In genomic region chr2:27572928-27573627, GRCm38 (mm10) we compare ENCODE assay signal across 8 mouse cellular contexts. TPM values are rescaled to one million over a fixed set of nuclear protein-coding genes. Genes with fewer than 3 reads are reported as not detected.
A peak's percentile ranks its signal among the peaks of the same experiment; 100 is the strongest.
DNase-seq lines count a peak whose midpoint lies in the region; ATAC-seq and TF ChIP-seq lines count a peak whose summit lies in the region.

No protein-coding gene starts in this region.

- DNase-seq in ovary, adult 18-20 months (ENCODE audit: low spot score), result peak; percentile 44
- DNase-seq in ovary, postnatal 10 days (ENCODE audit: low spot score), result no peak
- DNase-seq in forebrain, embryonic 11.5 days (ENCODE audit: low spot score), result peak; percentile 84
- peak; percentile 74 for DNase-seq in kidney, postnatal 0 days (ENCODE audit: low spot score)
- DNase-seq in liver, adult 2 months (ENCODE audit: extremely low read depth, low read depth, low spot score), result peak; percentile 95

- no peak for TF ChIP-seq POLR2A in liver, adult 2 months (IDR thresholded peaks at IDR 0.05; ENCODE audit: extremely low read depth, insufficient read depth, low read length)

- no peaks in the 10 kb centered on the region for H3K36me3 ChIP-seq in forebrain, embryonic 11.5 days (ENCODE audit: control insufficient read depth, insufficient read depth, low read length)
- H3K36me3 ChIP-seq in heart, embryonic 13.5 days, result no peaks in the 10 kb centered on the region
- H3K36me3 ChIP-seq in kidney, postnatal 0 days (ENCODE audit: insufficient read depth, low read length), result no peaks in the 10 kb centered on the region
- H3K36me3 ChIP-seq in liver, adult 2 months (ENCODE audit: control insufficient read depth, insufficient read depth, low read length), result no peaks in the 10 kb centered on the region
- no peaks in the 10 kb centered on the region for H3K36me3 ChIP-seq in neural tube, embryonic 14.5 days (ENCODE audit: control insufficient read depth, insufficient read depth, low read length)

- peaks cover 3% of the 10 kb centered on the region; the same call in 1 of the 2 replicates for H3K79me2 ChIP-seq in liver, adult 2 months (ENCODE audit: control insufficient read depth, insufficient read depth, low read length)

- H3K27ac ChIP-seq in forebrain, embryonic 11.5 days (ENCODE audit: low read depth, low read length), result peak overlapping the region; percentile 25; the same call in 1 of the 2 replicates
- peak overlapping the region; percentile 60 for H3K27ac ChIP-seq in heart, embryonic 13.5 days (replicated peaks)
- H3K27ac ChIP-seq in kidney, postnatal 0 days, result peak overlapping the region; percentile 75; the same call in 1 of the 2 replicates
- peak overlapping the region; percentile 86 for H3K27ac ChIP-seq in liver, adult 2 months (replicated peaks; ENCODE audit: insufficient read depth, low read depth, low read length)
- peak overlapping the region; percentile 88 for H3K27ac ChIP-seq in neural tube, embryonic 14.5 days (ENCODE audit: low read depth, low read length)

- H3K27me3 ChIP-seq in forebrain, embryonic 11.5 days (ENCODE audit: control insufficient read depth, insufficient read depth, low read length), result peaks cover 38% of the 10 kb centered on the region
- no peaks in the 10 kb centered on the region; the same call in 1 of the 2 replicates for H3K27me3 ChIP-seq in heart, embryonic 13.5 days (replicated peaks)
- no peaks in the 10 kb centered on the region for H3K27me3 ChIP-seq in kidney, postnatal 0 days (ENCODE audit: insufficient read depth, low read length)
- no peaks in the 10 kb centered on the region for H3K27me3 ChIP-seq in liver, adult 2 months (ENCODE audit: control insufficient read depth, insufficient read depth, low read length)
- H3K27me3 ChIP-seq in neural tube, embryonic 14.5 days (ENCODE audit: control insufficient read depth, insufficient read depth, low read length), result peaks cover 2% of the 10 kb centered on the region; the same call in 1 of the 2 replicates

- H3K4me1 ChIP-seq in forebrain, embryonic 11.5 days (replicated peaks; ENCODE audit: control insufficient read depth, insufficient read depth, low read length), result peaks cover 11% of the 10 kb centered on the region
- H3K4me1 ChIP-seq in heart, embryonic 13.5 days, result peaks cover 35% of the 10 kb centered on the region
- H3K4me1 ChIP-seq in kidney, postnatal 0 days (replicated peaks; ENCODE audit: insufficient read depth, low read length), result no peaks in the 10 kb centered on the region
- peaks cover 28% of the 10 kb centered on the region for H3K4me1 ChIP-seq in liver, adult 2 months (ENCODE audit: control insufficient read depth, insufficient read depth, low read length)
- peaks cover 20% of the 10 kb centered on the region for H3K4me1 ChIP-seq in neural tube, embryonic 14.5 days (ENCODE audit: control insufficient read depth, insufficient read depth, low read length)

- no peak overlapping the region for H3K4me3 ChIP-seq in forebrain, embryonic 11.5 days (ENCODE audit: low read depth, low read length)
- H3K4me3 ChIP-seq in heart, embryonic 13.5 days, result no peak overlapping the region
- no peak overlapping the region for H3K4me3 ChIP-seq in kidney, postnatal 0 days (replicated peaks; ENCODE audit: low read depth, low read length)
- no peak overlapping the region for H3K4me3 ChIP-seq in liver, adult 2 months (ENCODE audit: insufficient read depth, low read depth, low read length)
- no peak overlapping the region for H3K4me3 ChIP-seq in neural tube, embryonic 14.5 days (ENCODE audit: low read depth, low read length)

- WGBS in forebrain, embryonic 11.5 days, result 43% methylated on average over 18 of the region's 18 CpGs
- WGBS in heart, embryonic 13.5 days, result 48% methylated on average over 18 of the region's 18 CpGs
- 48% methylated on average over 18 of the region's 18 CpGs for WGBS in kidney, postnatal 0 days
- 43% methylated on average over 18 of the region's 18 CpGs for WGBS in liver, adult 2 months
- 19% methylated on average over 18 of the region's 18 CpGs for WGBS in neural tube, embryonic 14.5 days

- ATAC-seq in forebrain, embryonic 11.5 days (replicated peaks; ENCODE audit: low FRiP score), result peak; percentile 92
- ATAC-seq in heart, embryonic 13.5 days (ENCODE audit: extremely low read depth, insufficient number of reproducible peaks, low FRiP score, low TSS enrichment), result peak; percentile 39; the same call in 1 of the 2 replicates
- no peak for ATAC-seq in kidney, postnatal 0 days (replicated peaks; ENCODE audit: low FRiP score, low read depth)
- peak; percentile 95 for ATAC-seq in neural tube, embryonic 14.5 days (ENCODE audit: low read depth)
- no peak for ATAC-seq in activated CD4-positive, CD25-positive, alpha-beta regulatory T cell, adult 4 months

- H3K4me2 ChIP-seq in forebrain, embryonic 11.5 days (ENCODE audit: low read depth, low read length, severe bottlenecking), result no peak overlapping the region; the same call in 1 of the 2 replicates
- peak overlapping the region; percentile 4 for H3K4me2 ChIP-seq in heart, embryonic 13.5 days
- H3K4me2 ChIP-seq in kidney, postnatal 0 days (ENCODE audit: low read length), result no peak overlapping the region
- peak overlapping the region; percentile 26; the same call in 1 of the 2 replicates for H3K4me2 ChIP-seq in neural tube, embryonic 14.5 days (ENCODE audit: low read depth, low read length)

- no peaks in the 10 kb centered on the region for H3K9me3 ChIP-seq in forebrain, embryonic 11.5 days (ENCODE audit: control insufficient read depth, low read length)
- no peaks in the 10 kb centered on the region for H3K9me3 ChIP-seq in heart, embryonic 13.5 days
- no peaks in the 10 kb centered on the region for H3K9me3 ChIP-seq in kidney, postnatal 0 days (replicated peaks; ENCODE audit: low read length)
- H3K9me3 ChIP-seq in neural tube, embryonic 14.5 days (ENCODE audit: control insufficient read depth, low read length), result no peaks in the 10 kb centered on the region

- no peak for TF ChIP-seq CTCF in kidney, postnatal 0 days (IDR thresholded peaks at IDR 0.05; ENCODE audit: low read depth)
- TF ChIP-seq CTCF in liver, adult 2 months (IDR thresholded peaks at IDR 0.05; ENCODE audit: low read depth, low read length), result no peak

- no peak overlapping the region for H3K9ac ChIP-seq in forebrain, embryonic 11.5 days (ENCODE audit: low read length)
- H3K9ac ChIP-seq in heart, embryonic 13.5 days, result no peak overlapping the region
- H3K9ac ChIP-seq in kidney, postnatal 0 days (ENCODE audit: low read depth, low read length), result no peak overlapping the region
- peak overlapping the region; percentile 26 for H3K9ac ChIP-seq in liver, adult 2 months (ENCODE audit: low read depth, low read length)
- H3K9ac ChIP-seq in neural tube, embryonic 14.5 days (replicated peaks; ENCODE audit: low read depth, low read length), result no peak overlapping the region

RNA-seq across cellular contexts. Expression of gene Wdr5, which starts 58.1 kb away (rescaled TPM):
- polyA plus RNA-seq in forebrain, embryonic 11.5 days (2014; fragmentation: Nextera tagmentation; extraction: Ambion mirVana), result 74.5 and 84.0 TPM in 2 replicates
- polyA plus RNA-seq in heart, embryonic 13.5 days (2015; fragmentation: Nextera tagmentation; extraction: Ambion mirVana), result 29.3 and 30.3 TPM in 2 replicates
- 43.0 and 46.6 TPM in 2 replicates for polyA plus RNA-seq in kidney, postnatal 0 days (2015; fragmentation: Nextera tagmentation; extraction: Ambion mirVana)
- 16.7 and 20.4 TPM in 2 replicates for total RNA-seq in liver, adult 2 months (2014; rRNA removed)
- polyA plus RNA-seq in liver, adult 2 months (2012; rRNA removed), result 17.2 and 18.3 TPM in 2 replicates
- polyA plus RNA-seq in neural tube, embryonic 14.5 days (2014; fragmentation: Nextera tagmentation; extraction: Ambion mirVana), result 37.1 and 42.5 TPM in 2 replicates
- 10 to 100 TPM in 1 of 2 experiments, 1 to 10 TPM in 1; 9.2 to 14.3 TPM for polyA plus RNA-seq in activated CD4-positive, CD25-positive, alpha-beta regulatory T cell, adult 4 months (2017; shearing (Covaris generic))

Comparison
In these comparisons a context has a peak if more than half of its experiments do, and no peak if none do; other contexts are left out.
1. ATAC-seq: peak in forebrain, embryonic 11.5 days (single experiment), heart, embryonic 13.5 days (single experiment) and neural tube, embryonic 14.5 days (single experiment); none in kidney, postnatal 0 days (single experiment) and activated CD4-positive, CD25-positive, alpha-beta regulatory T cell, adult 4 months (single experiment).
2. H3K27ac ChIP-seq: peak in every context shown above with its lines; median percentile 88 in neural tube, embryonic 14.5 days; 86 in liver, adult 2 months; 75 in kidney, postnatal 0 days; 60 in heart, embryonic 13.5 days; 25 in forebrain, embryonic 11.5 days.
3. H3K4me2 ChIP-seq: peak in heart, embryonic 13.5 days (single experiment) and neural tube, embryonic 14.5 days (single experiment); none in forebrain, embryonic 11.5 days (single experiment) and kidney, postnatal 0 days (single experiment).